Mouse (Mus musculus) limb, embryonic 14.5 days (tissue): ENCODE results near the gene Plxdc1. TPM values are rescaled to one million over a fixed set of nuclear protein-coding genes. Genes with fewer than 3 reads are reported as not detected.
A peak's percentile ranks its signal among the peaks of the same experiment; 100 is the strongest.

Source experiments
- ATAC-seq: fragments of 200-750 bp; cut with Nextera tagmentation; 2 replicates; pipeline ENCODE4 v1.8.0; 2017; ENCODE audit warnings: low read depth, moderate number of reproducible peaks, moderate TSS enrichment; ENCODE audit not compliant: low FRiP score
- DNase-seq: peaks from one replicate; pipeline ENCODE4 v3.0.0-alpha.2; 2015; ENCODE audit warnings: low spot score
- H3K27ac ChIP-seq: fragments of 300-500 bp; sonication (generic); replicated peaks from 2 replicates; pipeline ENCODE4 v1.5.1; 2014; ENCODE audit warnings: low read depth, mild to moderate bottlenecking, low read length, moderate library complexity, mixed read lengths
- H3K27me3 ChIP-seq: fragments of 300-500 bp; sonication (generic); 2 replicates; pipeline ENCODE4 v1.6.1; 2014; ENCODE audit warnings: low read length, mixed read lengths; ENCODE audit not compliant: control insufficient read depth, insufficient read depth
- H3K36me3 ChIP-seq: fragments of 300-500 bp; sonication (generic); 2 replicates; pipeline ENCODE4 v1.6.1; 2014; ENCODE audit warnings: mild to moderate bottlenecking, low read length, moderate library complexity, mixed read lengths; ENCODE audit not compliant: control insufficient read depth, insufficient read depth
- H3K4me1 ChIP-seq: fragments of 300-500 bp; sonication (generic); 2 replicates; pipeline ENCODE4 v1.6.1; 2014; ENCODE audit warnings: antibody characterized with exemption, low read length, mixed read lengths; ENCODE audit not compliant: control insufficient read depth, insufficient read depth
- H3K4me2 ChIP-seq: fragments of 300-500 bp; sonication (generic); replicated peaks from 2 replicates; pipeline ENCODE4 v1.6.1; 2014; ENCODE audit warnings: low read depth, mild to moderate bottlenecking, low read length, moderate library complexity; ENCODE audit not compliant: severe bottlenecking
- H3K4me3 ChIP-seq: fragments of 300-500 bp; sonication (generic); replicated peaks from 2 replicates; pipeline ENCODE4 v1.5.1; 2014; ENCODE audit warnings: low read length
- H3K9ac ChIP-seq: fragments of 300-500 bp; sonication (generic); 2 replicates; pipeline ENCODE4 v1.6.1; 2014; ENCODE audit warnings: mild to moderate bottlenecking, low read depth, low read length, moderate library complexity; ENCODE audit not compliant: severe bottlenecking
- H3K9me3 ChIP-seq: fragments of 300-500 bp; sonication (generic); 2 replicates; pipeline ENCODE4 v1.6.1; 2016; ENCODE audit warnings: low read length; ENCODE audit not compliant: control insufficient read depth
- POLR2A ChIP-seq: fragments of 200-500 bp; IDR thresholded peaks from 2 replicates; pipeline ENCODE4 v1.8.0; 2012; ENCODE audit warnings: inconsistent platforms, mild to moderate bottlenecking, moderate library complexity, borderline replicate concordance; ENCODE audit not compliant: insufficient read depth, insufficient read length; ENCODE audit errors: extremely low read depth
- WGBS: fragments of 180-500 bp; shearing (Covaris S2); extraction: QIAGEN DNeasy Blood & Tissue Kit; methylation state at CpG from one replicate; pipeline ENCODE4 v1.1.7; 2014; 5-methylcytosine and 5-hydroxymethylcytosine counted together
- polyA plus RNA-seq, 2 experiments: library from polyadenylated mRNA; depleted of rRNA in 1 of 2; stranded (reverse) in 1 of 2; unstranded in 1 of 2; fragments of >200 nt; fragmentation: Nextera tagmentation in 1 of 2; extraction: Ambion mirVana in 1 of 2; gene quantifications; 2 replicates each; pipeline versions ENCODE4 v1.2.1 to v1.2.3; 2012 to 2014

The Plxdc1 gene
- polyA plus RNA-seq, 2 experiments: 1.0 to 1.1 TPM

- no peak overlapping the region for H3K4me2 ChIP-seq
- no peak for DNase-seq
- peaks cover 13% of the 10 kb centered on the region; the same call in 1 of the 2 replicates for H3K4me1 ChIP-seq
- no peak overlapping the region for H3K4me3 ChIP-seq
- no peak overlapping the region for H3K9ac ChIP-seq
- TF ChIP-seq POLR2A: no peak
- WGBS: 76% methylated on average over 8 of the region's 8 CpGs
- H3K36me3 ChIP-seq: no peaks in the 10 kb centered on the region
- peaks cover 8% of the 10 kb centered on the region; the same call in 1 of the 2 replicates for H3K27me3 ChIP-seq
- no peak for ATAC-seq
- H3K27ac ChIP-seq: no peak overlapping the region
- H3K9me3 ChIP-seq: no peaks in the 10 kb centered on the region
Measured at GRCm38 (mm10) chr11:97997387-97997960, 11.2 kb upstream of the Plxdc1 start.

DNA sequence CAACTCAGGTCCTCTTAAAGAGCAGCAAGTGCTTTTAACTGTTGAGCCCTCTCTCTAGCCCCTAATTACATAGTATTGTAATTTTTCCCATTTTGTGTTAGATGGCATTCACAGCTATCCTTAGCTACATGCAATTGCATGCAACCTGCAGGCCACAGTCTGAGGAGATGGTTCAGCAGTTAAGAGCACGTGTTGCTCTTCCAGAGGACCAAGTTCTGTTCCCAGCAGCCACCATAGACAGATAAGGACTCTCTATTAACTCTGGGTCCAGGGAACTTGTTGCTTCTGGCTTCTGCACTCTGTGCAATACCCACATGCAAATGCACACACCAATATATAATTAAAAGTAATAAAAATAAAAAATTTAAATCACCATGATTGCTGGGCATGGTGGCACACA lies 10.4 kb upstream of the Plxdc1 start:
- Histone ChIP-seq H3K27me3 (peaks cover 5% of the 10 kb centered on the region; the same call in 1 of the 2 replicates), H3K36me3 (no peaks in the 10 kb centered on the region), H3K4me1 (peaks cover 8% of the 10 kb centered on the region; the same call in 1 of the 2 replicates), H3K9ac (no peak overlapping the region), H3K27ac (no peak overlapping the region), H3K9me3 (no peaks in the 10 kb centered on the region), H3K4me3 (no peak overlapping the region), H3K4me2 (no peak overlapping the region)
- DNase-seq (no peak), ATAC-seq (no peak)
- WGBS: 82% methylated on average over 1 of the region's 1 CpGs
- no peak for TF ChIP-seq POLR2A

- no peak within 1 kb of the TSS for H3K27ac ChIP-seq
- no peak for TF ChIP-seq POLR2A
- H3K4me3 ChIP-seq: peak within 1 kb of the TSS; percentile 47
- no peaks in the 10 kb centered on the region for H3K36me3 ChIP-seq
- no peaks in the 10 kb centered on the region for H3K9me3 ChIP-seq
- H3K4me2 ChIP-seq: peak within 1 kb of the TSS; percentile 94
- no peaks in the 10 kb centered on the region for H3K27me3 ChIP-seq
- peak; percentile 66 for ATAC-seq
- peak; percentile 48 for DNase-seq
- peak within 1 kb of the TSS; percentile 56 for H3K9ac ChIP-seq
- H3K4me1 ChIP-seq: peaks cover 8% of the 10 kb centered on the region; the same call in 1 of the 2 replicates
- under 1% methylated on average over 25 of the region's 26 CpGs for WGBS
Measured at GRCm38 (mm10) chr11:97995564-97996288, 9.5 kb upstream of the Plxdc1 start, which contains the start of gene Arl5c. Arl5c (minus strand) TSS chr11:97996181.

- WGBS: 10% methylated on average over 13 of the region's 13 CpGs
- no peak for ATAC-seq
Measured at GRCm38 (mm10) chr11:97994539-97995100, 8.4 kb upstream of the Plxdc1 start.

GRCm38 (mm10) chr11:97988530-97989096 lies 2.4 kb upstream of the Plxdc1 start:
- DNase-seq (peak; percentile 94), ATAC-seq (peak; percentile 87)
- no peak for TF ChIP-seq POLR2A
- H3K9ac ChIP-seq: peak overlapping the region; percentile 55
- H3K36me3 ChIP-seq: no peaks in the 10 kb centered on the region
- under 1% methylated on average over 26 of the region's 26 CpGs for WGBS
- H3K4me1 ChIP-seq: 0 out of 2 replicates have a peak, but pooled peaks cover 4% of the 10 kb centered on the region
- peaks cover 26% of the 10 kb centered on the region for H3K27me3 ChIP-seq
- no peaks in the 10 kb centered on the region for H3K9me3 ChIP-seq
- H3K4me2 ChIP-seq: peak overlapping the region; percentile 57
- H3K4me3 ChIP-seq: peak overlapping the region; percentile 86
- H3K27ac ChIP-seq: peak overlapping the region; percentile 59

More at GRCm38 (mm10) chr11:97994539-97995100, 8.4 kb upstream of the Plxdc1 start:
- H3K4me2 ChIP-seq: peak overlapping the region; percentile 94
- TF ChIP-seq POLR2A: no peak
- no peaks in the 10 kb centered on the region for H3K9me3 ChIP-seq
- H3K4me1 ChIP-seq: peaks cover 12% of the 10 kb centered on the region; the same call in 1 of the 2 replicates
- peak; percentile 69 for DNase-seq
- no peaks in the 10 kb centered on the region for H3K27me3 ChIP-seq
- peak overlapping the region; percentile 56; the same call in 1 of the 2 replicates for H3K9ac ChIP-seq
- no peaks in the 10 kb centered on the region for H3K36me3 ChIP-seq
- no peak overlapping the region for H3K27ac ChIP-seq
- peak overlapping the region; percentile 47 for H3K4me3 ChIP-seq
